Mouse (Mus musculus): ENCODE measurements at regions not wholly inside any gene's neighbourhood (a gene's known extent, or its start where the extent isn't known, plus 50 kb on each side); places are given as distances from the start of the nearest gene placed in this dataset.

DNA sequence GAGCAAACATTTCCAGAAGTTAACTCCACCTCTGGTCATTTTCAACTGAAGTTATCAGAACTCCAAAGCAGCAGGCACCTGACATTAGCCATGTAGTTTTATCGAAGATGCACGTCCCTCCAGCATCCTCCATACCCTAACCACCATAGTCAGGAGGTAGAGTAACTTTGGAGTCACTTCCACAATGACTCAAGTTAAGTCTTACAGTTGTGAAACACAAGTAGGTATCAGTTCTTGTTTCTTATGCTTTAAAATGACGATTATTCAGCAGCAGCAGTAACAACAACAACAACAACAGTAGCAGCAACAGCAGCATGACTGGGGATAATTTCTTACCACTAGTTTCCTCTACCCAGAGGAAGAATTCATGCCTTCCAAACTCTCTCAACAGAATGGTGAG, 51.3 kb upstream of the Tank start:
- TF ChIP-seq EP300 (IDR thresholded peaks at IDR 0.05; ENCODE audit: low read depth) = no peak
- TF ChIP-seq CTCF (IDR thresholded peaks at IDR 0.05; ENCODE audit: low read depth) = no peak
